Mouse (Mus musculus) T-helper 2 cell (primary cell): ENCODE measurements around the gene Magix.

ENCODE experiments used
- in situ Hi-C: fragments of 300-600 bp; cut with MboI, MseI; formaldehyde crosslinking; loops from one replicate; pipeline ENCODE4 v1.15.1; 2025; ENCODE audit warnings: high pct_unique_total_duplicates

The Magix gene

GRCm38 (mm10) chrX:7632560-7632959, 48.5 kb downstream of the Magix start:
- in situ Hi-C loops: no loop called here
